Mouse (Mus musculus): ENCODE data around the gene Nr4a2. TPM values are rescaled to one million over a fixed set of nuclear protein-coding genes. Genes with fewer than 3 reads are reported as not detected.

The Nr4a2 gene
- 1 to 10 TPM; 1.3 to 1.8 TPM for total RNA-seq (2021)

DNA sequence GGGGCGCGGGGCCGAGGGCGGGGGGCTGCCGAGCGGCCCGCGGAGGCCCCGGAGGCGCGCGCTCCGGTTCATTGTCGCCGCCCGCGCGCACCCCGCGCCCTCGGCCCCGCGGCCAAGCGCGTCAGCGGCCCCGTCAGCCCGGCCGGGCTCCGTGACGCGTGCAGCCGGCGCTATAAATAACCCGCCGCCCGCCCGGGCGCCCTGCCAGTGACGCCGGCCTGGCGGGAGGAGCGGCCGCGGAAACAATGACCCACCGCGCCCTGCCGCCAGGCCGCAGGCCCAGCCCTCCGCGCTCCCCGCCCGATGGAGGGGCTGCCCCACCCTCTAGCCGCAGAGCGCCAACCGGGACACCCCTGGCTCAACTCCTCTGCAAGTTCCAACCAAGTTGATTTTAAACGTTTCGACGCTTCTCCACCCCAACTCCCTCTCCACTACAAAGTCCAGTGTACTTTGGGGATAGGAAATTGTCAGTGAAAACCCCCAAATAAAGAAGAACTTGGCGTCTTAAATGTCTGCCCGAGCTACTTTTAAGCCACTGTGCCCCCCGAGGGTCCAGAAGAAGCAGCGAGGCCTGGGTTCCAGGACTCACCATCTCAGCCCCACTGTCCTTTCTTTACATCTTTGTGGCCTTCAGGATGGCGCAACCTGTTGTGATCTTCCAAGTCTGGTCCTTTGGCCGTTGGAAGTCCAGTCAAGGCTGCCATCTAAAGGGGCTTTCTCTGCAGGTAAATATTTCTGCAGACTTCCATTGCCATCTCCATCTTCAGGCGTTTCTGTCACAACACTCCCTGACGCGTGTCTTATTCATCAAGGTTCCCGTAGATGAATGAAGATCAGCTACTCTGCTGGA lies at the start of gene Nr4a2:
Nr4a2 (minus strand) TSS at position 13 of the 850 bp plus-strand sequence.
- intact Hi-C loops (cut with DNase I), result loop anchor here (1.0 kb wide), 1 partner anchor 114 kb away; no protein-coding TSS in a partner anchor
- DNase-seq (ENCODE audit: low spot score), result peak; percentile 87

DNA sequence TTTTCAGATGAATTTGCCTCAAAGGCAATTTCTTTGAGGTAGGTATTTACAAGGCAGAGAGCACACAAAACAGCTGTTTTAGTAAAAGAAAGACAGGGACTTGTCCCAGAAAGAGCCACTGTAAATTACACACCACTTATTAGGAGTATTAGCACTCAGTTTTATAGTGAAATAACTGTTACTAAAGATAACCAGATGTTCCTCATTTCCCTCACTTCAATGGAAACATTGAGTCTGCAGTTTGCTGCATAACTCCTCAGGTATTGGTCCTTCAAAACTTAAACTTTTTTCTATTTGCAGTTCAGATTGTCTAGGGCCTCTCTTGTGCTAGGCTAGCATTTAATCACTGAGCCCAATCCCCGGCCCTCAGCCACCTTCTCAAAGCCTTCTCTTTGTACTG lies 41.6 kb upstream of the Nr4a2 start:
- no peak for DNase-seq (ENCODE audit: low spot score)
- intact Hi-C loops (cut with DNase I), result no loop called here

DNA sequence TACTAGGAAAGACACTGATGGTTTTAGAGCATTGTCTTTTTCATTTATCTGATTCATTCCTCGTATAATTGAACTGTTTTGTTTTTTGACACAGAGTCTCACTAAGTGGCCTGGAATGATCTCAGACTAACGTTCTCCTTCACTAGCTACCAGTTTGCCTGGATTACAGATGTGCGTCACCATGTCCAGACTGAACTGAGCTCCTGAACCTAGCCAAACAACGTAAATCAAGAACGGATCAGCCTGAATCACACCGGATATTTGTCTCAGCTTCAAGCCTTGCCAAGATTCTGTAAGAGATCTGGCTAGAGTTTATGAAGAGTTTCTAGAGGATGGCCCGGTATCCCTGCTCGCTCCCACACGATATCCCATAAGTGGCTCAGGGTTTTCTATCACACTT lies 33.0 kb upstream of the Nr4a2 start:
- no peak for DNase-seq (ENCODE audit: low spot score)
- intact Hi-C loops (cut with DNase I), result no loop called here

DNA sequence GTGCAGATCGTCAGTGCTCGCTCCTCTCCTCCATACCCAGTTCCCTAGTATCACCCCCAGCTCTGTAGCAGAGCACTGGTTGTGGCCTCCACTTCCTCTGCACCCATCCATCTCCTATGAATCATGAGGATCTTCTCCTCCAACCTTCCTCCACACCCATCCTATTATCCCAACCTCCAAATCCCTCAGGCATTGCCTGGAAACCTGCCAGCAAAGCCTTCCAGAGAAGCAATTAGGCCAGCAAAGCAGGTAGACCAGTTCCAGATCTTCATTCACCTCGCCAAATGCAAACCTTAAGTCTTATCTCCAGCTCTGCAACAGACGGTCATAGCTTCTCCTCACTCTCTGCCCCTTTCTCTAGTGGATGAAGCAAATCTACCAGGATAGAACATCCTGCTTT lies 26.0 kb upstream of the Nr4a2 start:
- no peak for DNase-seq (ENCODE audit: low spot score)
- intact Hi-C loops (cut with DNase I), result no loop called here

DNA sequence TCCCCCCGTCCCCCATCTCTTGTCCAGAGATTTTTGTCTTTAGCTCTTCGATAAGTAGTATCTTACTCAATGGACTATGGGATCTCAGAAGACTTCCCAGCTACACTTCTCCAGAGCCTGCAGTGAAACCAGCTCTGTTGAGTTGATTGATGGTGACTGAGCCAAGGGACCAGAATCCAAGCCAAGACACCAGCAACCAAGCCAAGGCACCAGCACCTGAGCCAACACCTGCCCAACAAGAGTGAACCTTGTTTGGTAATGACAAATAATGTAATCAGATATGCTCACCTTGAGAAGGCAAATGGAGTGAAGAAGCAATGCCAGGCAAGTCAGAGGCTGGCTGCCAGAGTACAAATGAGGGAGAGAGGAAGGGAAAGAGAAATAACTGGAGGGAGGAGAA lies 24.4 kb upstream of the Nr4a2 start:
- intact Hi-C loops (cut with DNase I), result no loop called here
- DNase-seq (ENCODE audit: low spot score), result no peak

DNA sequence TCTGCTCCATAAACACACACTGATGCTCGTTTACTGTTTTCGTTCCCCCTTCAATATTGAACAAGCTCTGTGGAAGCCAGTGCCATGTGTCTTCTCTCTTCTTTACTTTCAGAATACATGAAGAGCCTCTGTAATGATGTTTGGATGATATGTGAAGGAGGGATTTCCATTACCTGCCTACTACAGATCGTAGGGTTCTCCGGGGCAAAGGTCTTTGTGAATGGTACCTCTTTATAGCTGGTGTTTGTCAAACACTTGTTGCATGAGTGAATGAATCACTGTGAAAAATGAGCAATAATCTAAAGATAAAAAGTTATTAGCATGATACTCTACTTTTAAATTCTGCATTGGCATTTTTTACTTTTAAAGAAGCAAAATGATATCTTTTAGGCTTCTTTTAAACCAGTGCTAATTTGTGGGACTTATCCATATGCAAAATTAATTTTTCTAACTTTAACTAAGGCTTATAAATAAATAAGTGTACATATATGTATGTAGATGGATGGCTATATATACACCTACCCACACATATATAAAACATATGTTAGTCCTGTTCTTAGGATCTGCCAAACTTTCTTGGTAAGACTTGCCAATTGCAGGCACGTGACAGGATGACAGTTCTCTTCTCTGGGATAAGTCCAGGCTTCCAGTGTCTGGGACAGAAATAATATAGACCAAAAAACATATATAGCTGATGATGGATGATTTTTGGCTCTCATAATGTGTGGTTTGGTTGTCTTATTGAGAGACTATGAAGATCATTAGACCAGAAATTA lies 22.0 kb upstream of the Nr4a2 start:
- no peak for DNase-seq (ENCODE audit: low spot score)
- intact Hi-C loops (cut with DNase I), result no loop called here

DNA sequence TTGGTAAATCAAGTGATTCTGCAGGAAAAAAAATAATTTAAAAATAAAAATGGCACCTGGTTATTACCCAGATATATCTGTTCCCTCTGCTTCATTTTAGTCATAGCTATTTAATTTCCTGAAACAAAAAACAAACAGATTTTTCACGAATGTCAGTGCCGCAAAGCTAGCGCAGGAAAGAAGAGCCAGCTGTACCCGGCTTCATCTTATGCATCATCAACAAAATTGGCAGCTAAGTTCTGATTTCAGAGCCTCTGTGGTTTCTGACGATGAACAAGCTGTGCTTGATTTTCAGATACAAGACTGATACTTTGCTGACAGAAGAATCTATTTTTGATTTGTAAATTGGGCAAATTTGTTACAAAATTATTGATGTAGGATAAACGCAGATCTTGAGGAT lies 14.8 kb upstream of the Nr4a2 start:
- no peak for DNase-seq (ENCODE audit: low spot score)
- intact Hi-C loops (cut with DNase I), result no loop called here

DNA sequence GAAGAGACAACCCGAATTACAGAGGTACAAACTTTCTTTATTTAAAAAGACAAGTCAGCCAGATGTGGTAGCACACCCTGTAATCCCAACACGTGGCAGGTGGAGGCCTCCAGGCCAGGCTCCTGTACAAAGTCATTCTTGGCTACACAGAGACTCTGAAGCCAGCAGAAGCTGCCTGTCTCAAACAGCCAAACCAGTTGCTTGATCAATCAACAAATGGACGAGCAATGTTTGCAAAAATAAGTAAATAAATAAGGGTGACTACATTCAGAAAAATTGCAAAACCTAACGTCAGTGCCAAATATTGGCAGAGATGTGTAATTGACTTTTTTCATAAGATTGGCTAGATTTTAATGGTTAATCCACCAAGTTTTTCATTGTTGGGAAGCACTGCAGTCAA lies 3.7 kb upstream of the Nr4a2 start:
- DNase-seq (ENCODE audit: low spot score), result no peak
- intact Hi-C loops (cut with DNase I), result loop anchor here (2.0 kb wide), 1 partner anchor 15 kb away; no protein-coding TSS in a partner anchor

DNA sequence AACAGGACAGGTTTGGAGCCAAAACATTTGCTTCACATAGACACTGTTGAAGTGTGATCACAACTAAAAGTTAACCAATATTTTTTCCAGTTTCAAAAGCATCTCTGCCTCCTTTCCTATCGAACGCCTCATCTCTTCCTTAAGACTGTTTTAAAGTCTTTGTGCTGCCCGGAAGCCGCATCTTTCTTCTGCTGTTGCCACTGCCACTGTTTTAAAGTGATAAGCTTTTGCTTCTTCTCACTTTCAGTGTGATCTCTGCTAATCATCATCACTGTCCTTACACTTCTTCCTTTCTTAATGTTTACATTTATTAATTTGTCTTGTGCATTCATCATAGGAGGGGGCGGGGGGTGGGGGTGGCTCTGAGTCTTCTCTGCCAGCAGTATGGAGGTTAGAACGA lies 2.1 kb upstream of the Nr4a2 start:
- intact Hi-C loops (cut with DNase I), result loop anchor here (2.0 kb wide), 1 partner anchor 13 kb away; no protein-coding TSS in a partner anchor
- no peak for DNase-seq (ENCODE audit: low spot score)

DNA sequence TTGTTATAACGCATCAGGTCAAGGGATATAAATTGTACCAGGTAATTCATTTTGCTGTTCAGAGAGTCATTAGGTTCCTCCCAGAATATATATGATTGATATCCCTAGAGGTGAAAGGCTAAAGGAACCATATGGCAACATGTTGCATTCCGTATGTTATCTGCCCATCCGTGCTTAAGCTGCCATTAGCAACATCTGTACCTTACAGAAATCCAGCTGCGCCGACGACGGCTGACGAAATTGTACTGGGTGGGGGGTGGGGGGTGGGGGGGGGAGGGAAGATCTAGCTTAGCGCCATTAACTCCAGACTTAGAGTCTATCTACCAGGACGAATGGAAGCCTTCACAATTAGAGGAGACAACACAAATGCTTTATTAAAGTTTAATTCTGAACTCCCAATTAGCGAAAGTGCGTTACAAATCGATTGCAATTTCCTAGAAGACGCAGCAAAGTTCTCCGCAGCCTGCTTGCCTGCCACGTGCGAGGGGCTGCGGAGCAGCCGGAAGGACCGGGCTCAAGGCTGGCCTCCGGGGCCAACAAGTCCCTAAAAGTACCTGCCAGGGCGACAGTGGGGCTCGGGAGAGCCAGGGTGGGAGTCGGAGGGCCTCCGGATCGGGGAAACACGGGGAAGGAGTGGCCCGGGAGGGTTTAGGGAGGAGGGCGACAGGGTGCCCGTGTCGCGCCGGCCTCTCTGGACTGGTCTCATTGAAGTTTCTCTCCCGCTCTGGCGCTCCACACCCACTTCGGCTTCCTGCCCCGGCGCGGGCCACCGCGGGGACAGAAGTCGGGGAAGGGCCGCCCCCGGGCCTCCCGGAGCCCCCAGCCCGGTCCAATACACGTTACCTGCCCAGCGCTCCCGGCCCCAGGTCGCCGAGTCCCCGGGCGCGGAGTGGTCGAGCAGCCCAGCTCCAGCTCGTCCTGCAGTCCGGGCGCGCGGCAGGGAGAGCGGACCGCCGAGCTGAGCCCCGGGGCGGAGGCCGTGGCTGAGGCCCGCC lies 520 bp downstream of the Nr4a2 start:
- DNase-seq (ENCODE audit: low spot score), result peak; percentile 48
- intact Hi-C loops (cut with DNase I), result loop anchor here (1.0 kb wide), 1 partner anchor 115 kb away; no protein-coding TSS in a partner anchor

DNA sequence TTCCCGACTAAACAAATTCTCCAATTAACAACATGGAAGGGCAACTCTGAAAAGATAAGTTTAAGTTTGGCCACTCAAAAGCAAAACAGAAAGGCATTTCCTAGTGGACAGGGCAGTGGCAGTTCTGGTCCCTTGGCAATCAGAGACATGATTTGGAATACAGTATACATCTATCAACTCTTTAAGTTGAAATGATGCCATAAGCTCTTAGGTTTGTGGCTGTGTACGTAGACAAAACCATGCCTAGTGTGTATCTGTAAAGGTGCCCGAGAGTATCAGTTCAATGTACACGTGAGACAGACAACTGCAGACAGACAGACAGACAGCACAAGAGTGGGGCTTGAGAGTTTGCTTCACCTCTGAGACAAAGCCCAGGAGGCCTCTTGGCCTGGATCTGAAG lies 2.7 kb downstream of the Nr4a2 start:
- intact Hi-C loops (cut with DNase I), result loop anchor here (2.0 kb wide), 1 partner anchor 62 kb away; no protein-coding TSS in a partner anchor
- DNase-seq (ENCODE audit: low spot score), result no peak

DNA sequence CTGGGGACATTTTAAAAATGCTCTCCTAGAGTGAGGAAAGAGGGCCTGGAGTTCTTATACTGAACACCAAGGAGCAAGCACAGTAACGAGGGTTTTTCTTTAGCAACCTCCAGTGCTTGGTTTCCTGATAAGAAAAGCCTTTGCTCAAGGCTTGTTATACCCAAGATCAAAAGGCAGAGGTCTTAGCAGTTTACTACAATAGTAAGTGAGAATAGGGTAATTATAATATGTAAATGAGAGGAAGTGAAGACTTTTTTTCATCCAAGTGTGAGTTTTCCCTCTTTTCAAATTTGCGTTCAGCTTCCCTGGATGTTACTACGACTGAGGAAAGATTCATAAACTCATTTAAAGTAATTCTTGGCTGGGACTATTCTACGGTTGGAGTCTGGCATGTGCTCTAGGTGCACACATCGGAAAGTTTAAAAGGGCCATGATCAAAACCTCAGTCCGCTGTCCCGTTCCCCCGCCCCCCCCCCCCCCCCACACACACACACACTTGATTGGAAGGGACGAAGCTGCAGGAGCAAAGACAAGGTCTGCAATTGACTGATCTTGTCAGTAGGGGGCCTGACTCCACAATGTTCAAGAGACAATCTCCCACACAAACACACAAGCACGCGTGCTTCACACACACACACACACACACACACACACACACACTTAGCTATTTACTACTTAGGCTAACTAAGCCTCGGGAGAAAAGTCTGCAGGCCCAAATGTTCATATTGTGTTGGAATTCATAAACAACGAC lies 6.4 kb downstream of the Nr4a2 start:
- peak; percentile 47 for DNase-seq (ENCODE audit: low spot score)
- intact Hi-C loops (cut with DNase I), result loop anchor here (5.0 kb wide), 2 partner anchors 185 to 200 kb away; no protein-coding TSS in a partner anchor

DNA sequence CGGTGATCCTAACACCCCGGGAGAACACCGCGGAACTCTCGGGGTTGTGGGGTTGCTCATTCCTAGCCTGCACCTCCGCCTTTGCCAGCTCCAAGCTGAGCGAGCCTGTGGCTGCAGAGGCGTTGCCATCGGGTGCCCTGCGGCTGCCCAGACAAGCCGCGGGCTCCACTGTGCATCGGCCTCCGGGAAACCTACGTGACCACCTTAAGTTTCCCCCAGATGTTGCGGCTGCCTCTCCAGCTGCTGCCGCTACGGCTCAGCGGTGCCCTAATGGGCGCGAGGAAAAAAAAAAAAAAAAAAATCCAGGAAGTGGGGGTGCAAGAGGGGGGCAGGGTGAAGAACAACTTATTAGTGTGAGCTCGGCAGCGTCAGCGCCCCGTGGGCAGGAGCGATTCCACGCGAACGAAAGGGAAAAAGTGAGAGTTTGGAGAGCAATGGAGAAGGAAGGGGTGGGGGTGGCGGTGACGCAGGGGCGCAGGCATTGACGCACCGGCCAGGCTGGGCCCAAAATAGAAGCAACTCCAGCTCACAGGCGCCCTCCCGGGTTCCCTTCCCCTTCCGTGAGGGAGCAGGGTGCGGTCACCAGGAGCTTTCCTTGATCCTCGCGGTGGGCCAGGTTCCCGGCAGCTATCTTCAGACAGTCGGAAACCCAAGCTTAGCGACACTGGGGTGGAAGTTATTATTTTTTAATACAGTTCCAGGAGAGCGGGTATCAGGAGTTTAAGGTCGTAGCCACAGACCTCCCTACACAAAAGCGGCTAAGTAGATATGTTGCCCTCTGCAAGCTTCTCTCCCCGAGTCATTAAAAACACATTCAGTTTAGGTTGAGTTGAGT lies 7.2 kb downstream of the Nr4a2 start:
- DNase-seq (ENCODE audit: low spot score), result peak; percentile 77
- intact Hi-C loops (cut with DNase I), result loop anchor here (5.0 kb wide), 2 partner anchors 186 to 201 kb away; no protein-coding TSS in a partner anchor

DNA sequence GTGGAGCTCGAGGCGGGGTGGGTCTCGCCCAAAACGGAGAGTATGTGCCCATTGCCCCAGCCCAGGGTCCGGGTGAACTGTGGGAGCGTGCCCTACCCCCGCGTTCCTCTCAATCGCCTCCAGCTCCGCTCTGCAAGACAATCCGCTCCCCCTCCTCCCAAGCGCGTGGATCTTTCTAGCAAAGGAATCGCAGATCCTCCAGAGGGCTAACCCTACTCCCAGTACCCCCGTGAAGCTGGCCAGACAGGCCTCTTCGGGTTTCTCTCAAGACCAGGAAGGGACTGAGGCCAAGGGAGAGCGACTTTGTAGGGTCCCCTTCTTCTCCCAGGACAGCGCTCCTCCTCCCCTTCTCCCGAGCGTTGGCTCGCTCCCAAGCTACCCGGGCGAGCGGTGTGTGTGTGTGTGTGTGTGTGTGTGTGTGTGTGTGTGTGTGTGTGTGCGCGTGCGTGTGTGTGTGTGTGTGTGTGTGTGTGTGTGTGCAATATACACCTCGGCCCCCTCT lies 7.9 kb downstream of the Nr4a2 start:
- intact Hi-C loops (cut with DNase I), result loop anchor here (5.0 kb wide), 2 partner anchors 186 to 201 kb away; no protein-coding TSS in a partner anchor
- DNase-seq (ENCODE audit: low spot score), result no peak

DNA sequence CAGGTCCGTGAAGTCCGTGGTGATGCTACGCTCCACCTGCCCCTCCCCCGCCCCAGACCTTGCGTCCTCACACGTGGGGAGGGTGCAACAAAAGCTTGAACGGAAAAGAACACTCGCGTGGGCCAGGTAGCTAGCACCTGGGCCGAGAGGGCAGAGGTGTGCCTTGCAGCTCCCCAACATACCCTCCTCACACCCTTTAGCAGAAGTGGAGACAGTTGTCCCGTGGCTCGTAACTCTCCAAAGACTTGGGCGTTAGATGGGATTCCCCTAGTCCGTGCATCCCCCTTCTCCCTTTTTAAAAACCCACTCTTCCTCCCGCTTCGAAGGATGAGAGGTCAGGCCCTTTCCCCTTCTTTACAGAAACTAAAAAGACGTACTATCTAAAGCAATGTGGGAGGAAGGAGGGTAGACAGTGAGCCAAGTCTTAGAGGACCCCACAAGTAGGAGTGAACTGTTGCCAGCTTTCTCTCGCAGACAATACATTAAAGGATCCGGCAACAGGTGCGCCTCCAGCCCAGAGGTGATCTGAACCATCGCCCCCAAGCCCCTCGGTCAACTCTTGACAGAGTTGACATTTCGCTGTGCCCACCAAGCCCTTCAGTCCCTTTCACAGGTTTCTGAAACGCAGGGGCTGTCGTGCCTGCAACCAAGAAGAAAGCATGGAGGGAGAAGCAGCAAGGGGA lies 8.5 kb downstream of the Nr4a2 start:
- intact Hi-C loops (cut with DNase I), result loop anchor here (5.0 kb wide), 2 partner anchors 187 to 202 kb away; no protein-coding TSS in a partner anchor
- no peak for DNase-seq (ENCODE audit: low spot score)

DNA sequence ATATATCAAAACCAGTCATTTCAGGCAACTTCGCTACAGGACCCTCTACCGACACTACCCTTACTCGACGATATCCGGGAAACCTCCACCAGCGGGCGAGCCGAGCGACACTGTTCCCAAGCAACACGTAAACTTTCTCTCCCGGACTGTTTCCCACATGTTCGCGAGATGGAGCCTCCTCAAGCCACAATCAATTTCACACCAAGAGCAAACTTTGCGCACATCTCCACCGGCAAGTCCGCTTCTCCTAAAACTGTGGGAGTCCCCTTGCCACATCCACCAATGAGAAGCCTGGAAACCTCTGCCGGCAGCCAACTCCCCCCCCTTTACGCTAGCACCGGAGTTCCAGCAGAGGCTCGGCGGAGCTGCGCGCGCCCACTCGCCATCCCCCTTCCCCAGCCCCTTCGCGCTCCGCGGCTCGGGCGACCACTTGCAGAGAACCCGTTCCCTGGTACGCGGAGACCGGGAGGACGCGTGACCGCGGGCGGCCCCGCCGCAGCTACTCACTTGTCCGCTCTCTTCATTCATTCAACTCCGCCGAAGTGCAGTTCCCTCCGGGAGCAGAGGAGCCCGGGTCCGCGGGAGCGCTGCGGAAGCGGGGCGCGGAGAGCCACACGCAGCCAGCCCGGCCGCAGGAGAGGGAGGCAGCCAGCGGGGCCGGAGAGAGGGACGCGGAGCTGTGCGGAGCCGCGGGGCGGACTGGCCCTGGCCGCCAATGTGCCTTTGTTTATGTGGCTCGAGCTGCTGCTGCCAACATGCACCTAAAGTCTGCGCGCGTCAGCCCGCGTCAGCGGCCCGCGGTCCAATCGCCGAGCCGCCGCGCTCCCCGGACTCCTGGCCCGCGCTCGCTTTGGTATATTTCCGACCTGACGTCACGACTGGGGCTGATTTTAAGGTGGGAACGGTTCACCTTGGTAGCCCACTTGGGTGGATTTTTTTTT lies 9.3 kb downstream of the Nr4a2 start:
- peak; percentile 75 for DNase-seq (ENCODE audit: low spot score)
- intact Hi-C loops (cut with DNase I), result loop anchor here (5.0 kb wide), 3 partner anchors 188 to 243 kb away; no protein-coding TSS in a partner anchor
